Mouse (Mus musculus) thymus, postnatal 36 days (tissue): ENCODE results near the gene Fam122b.

Experiments
- DNase-seq, 2 experiments: peaks; one replicate each; pipeline ENCODE4 v3.0.0; 2022; ENCODE audit warnings: mixed read lengths in 2 of 2

The Fam122b gene

GRCm38 (mm10) chrX:53197681-53198080, 71.9 kb downstream of the Fam122b start:
- DNase-seq: no peak

DNA sequence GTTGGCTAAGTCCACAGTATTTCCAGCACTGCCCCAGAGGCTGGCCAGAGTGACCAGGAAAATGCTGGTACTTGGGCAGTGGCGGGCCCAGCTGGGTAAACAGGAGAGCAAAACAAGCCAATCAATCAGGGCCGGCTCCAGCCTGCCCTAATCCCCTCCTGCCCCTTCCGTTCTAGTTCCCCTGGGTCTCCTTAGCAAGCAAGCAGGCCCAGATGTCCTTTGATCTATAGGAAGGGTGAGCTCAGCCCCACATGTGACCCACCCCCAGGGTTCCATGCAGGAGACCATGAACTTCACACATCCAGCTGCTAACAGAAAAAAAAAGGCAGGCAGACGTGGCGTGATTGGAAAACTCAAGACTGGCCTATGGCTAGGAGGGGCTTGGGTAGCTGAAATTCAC, 73.2 kb downstream of the Fam122b start:
- no peak for DNase-seq
